Comparison of ENCODE assay signal across 15 mouse cellular contexts in the genomic region with DNA sequence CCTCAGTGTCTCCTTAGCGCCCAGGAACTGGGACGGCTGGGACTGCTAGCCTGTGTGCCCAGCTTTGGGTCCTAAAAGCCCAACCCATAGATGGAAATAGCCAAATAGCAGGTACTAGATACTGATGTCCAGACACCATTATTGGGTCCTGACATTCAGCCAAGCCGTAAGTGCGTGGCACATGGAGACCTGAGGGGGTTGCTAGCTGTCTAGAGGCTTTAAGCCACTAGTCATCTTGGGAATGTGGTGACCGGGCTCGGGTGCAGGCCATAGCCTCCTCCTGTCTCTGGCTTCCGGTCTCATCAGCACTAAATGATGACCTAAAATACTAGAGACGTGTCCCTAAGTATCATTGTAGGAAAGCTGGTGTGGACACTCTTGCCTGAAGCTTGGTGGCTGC.
"Had no signal": no experiment of that assay in that cellular context is flagged by ENCODE, and none has a peak within 500 bp of the region (broad histone marks: within the 10 kb centered on the region; RNA-seq: fewer than 3 reads in every experiment).

No protein-coding gene starts in this region.

- H3K27me3 ChIP-seq: neural tube, embryonic 13.5 days; neural tube, embryonic 15.5 days; stomach, embryonic 15.5 days had no signal

- H3K4me3 ChIP-seq: neural tube, embryonic 13.5 days; neural tube, embryonic 15.5 days; stomach, embryonic 15.5 days had no signal

- DNase-seq: retina, postnatal 1 day; right cerebral cortex, adult 18-20 months; right cerebral cortex, postnatal 14 days; right cerebral cortex, postnatal 25 days; right cerebral cortex, postnatal 4 days; spleen, adult 18-20 months; thymus, adult 18-20 months; thymus, adult 2 months; thymus, postnatal 14 days; thymus, postnatal 25 days; thymus, postnatal 36 days; thymus, postnatal 4 days had no signal

- H3K4me2 ChIP-seq: neural tube, embryonic 13.5 days; neural tube, embryonic 15.5 days; stomach, embryonic 15.5 days had no signal

- H3K9ac ChIP-seq: neural tube, embryonic 13.5 days; neural tube, embryonic 15.5 days; stomach, embryonic 15.5 days had no signal

- H3K27ac ChIP-seq: neural tube, embryonic 13.5 days; neural tube, embryonic 15.5 days; stomach, embryonic 15.5 days had no signal

- H3K9me3 ChIP-seq: neural tube, embryonic 13.5 days; neural tube, embryonic 15.5 days; stomach, embryonic 15.5 days had no signal

- H3K4me1 ChIP-seq: neural tube, embryonic 15.5 days; stomach, embryonic 15.5 days had no signal
